28 mouse cellular contexts compared by ENCODE assay signal in genomic region chr11:107226013-107226412, GRCm38 (mm10). TPM values are rescaled to one million over a fixed set of nuclear protein-coding genes. Genes with fewer than 3 reads are reported as not detected.
A peak's percentile ranks its signal among the peaks of the same experiment; 100 is the strongest.
DNase-seq lines count a peak whose midpoint lies in the region; ATAC-seq lines count a peak whose summit lies in the region.
"Had no signal": no experiment of that assay in that cellular context is flagged by ENCODE, and none has a peak within 500 bp of the region (broad histone marks: within the 10 kb centered on the region; RNA-seq: fewer than 3 reads in every experiment).

No protein-coding gene starts in this region.

- H3K27ac ChIP-seq in heart, embryonic 10.5 days, result peak overlapping the region; percentile 77; the same call in 1 of the 2 replicates
- peak overlapping the region; percentile 86 for H3K27ac ChIP-seq in heart, embryonic 16.5 days (ENCODE audit: low read length)
- H3K27ac ChIP-seq: embryonic facial prominence, embryonic 13.5 days; forebrain, embryonic 13.5 days; hindbrain, embryonic 15.5 days; layer of hippocampus, adult 2 months; limb, embryonic 13.5 days; liver, embryonic 14.5 days; neural tube, embryonic 13.5 days had no signal

- no peak overlapping the region for H3K4me3 ChIP-seq in heart, embryonic 10.5 days
- no peak overlapping the region for H3K4me3 ChIP-seq in heart, embryonic 16.5 days (ENCODE audit: low read length)
- H3K4me3 ChIP-seq: embryonic facial prominence, embryonic 13.5 days; erythroblast, embryonic 14.5 days; forebrain, embryonic 13.5 days; hindbrain, embryonic 15.5 days; layer of hippocampus, adult 2 months; limb, embryonic 13.5 days; myocyte; neural tube, embryonic 13.5 days had no signal

- peak; percentile 59 for DNase-seq in layer of hippocampus, adult 9-11 months
- no peak for DNase-seq in layer of hippocampus, postnatal 10 days (ENCODE audit: low spot score in 2 of 2)
- no peak for DNase-seq in heart, embryonic 10.5 days (ENCODE audit: low spot score)
- peak; percentile 6 for DNase-seq in skeletal muscle tissue, adult 2 months (ENCODE audit: low read depth, low spot score)
- DNase-seq in right cerebral cortex, postnatal 36 days (ENCODE audit: low spot score in 2 of 2), result no peak
- DNase-seq in layer of hippocampus, adult 9-10 months (ENCODE audit: low spot score), result no peak
- DNase-seq: cerebellum, adult 18-20 months; cerebellum, postnatal 36 days; embryo, embryonic 11 days; gastrocnemius, postnatal 14 days; kidney, adult 9 months; kidney, postnatal 14 days; lung, embryonic 14.5 days; lung, postnatal 36 days; thymus, adult 18-20 months; thymus, postnatal 36 days had no signal

- ATAC-seq in heart, embryonic 16.5 days (replicated peaks; ENCODE audit: extremely low read depth, insufficient read depth, low FRiP score), result 0 out of 2 replicates have a peak, but pooled peaks have one; percentile 30
- ATAC-seq: activated CD4-positive, CD25-positive, alpha-beta regulatory T cell, adult 4 months; forebrain, embryonic 13.5 days; midbrain, embryonic 16.5 days had no signal

- H3K9ac ChIP-seq in heart, embryonic 16.5 days (ENCODE audit: low read length), result no peak overlapping the region
- H3K9ac ChIP-seq: embryonic facial prominence, embryonic 13.5 days; forebrain, embryonic 13.5 days; hindbrain, embryonic 15.5 days; limb, embryonic 13.5 days; liver, embryonic 14.5 days; lung, embryonic 14.5 days; neural tube, embryonic 13.5 days had no signal

- H3K36me3 ChIP-seq in heart, embryonic 10.5 days, result peaks cover 6% of the 10 kb centered on the region; the same call in 1 of the 2 replicates
- H3K36me3 ChIP-seq in heart, embryonic 16.5 days (ENCODE audit: control insufficient read depth, insufficient read depth), result peaks cover 5% of the 10 kb centered on the region; the same call in 1 of the 2 replicates

- H3K4me1 ChIP-seq in heart, embryonic 10.5 days, result peaks cover 29% of the 10 kb centered on the region
- H3K4me1 ChIP-seq in heart, embryonic 16.5 days (ENCODE audit: control insufficient read depth, insufficient read depth, low read length), result peaks cover 24% of the 10 kb centered on the region

- WGBS in heart, embryonic 10.5 days, result 73% methylated on average over 10 of the region's 10 CpGs
- WGBS in heart, embryonic 16.5 days, result 61% methylated on average over 10 of the region's 10 CpGs

- no peaks in the 10 kb centered on the region for H3K27me3 ChIP-seq in heart, embryonic 10.5 days (ENCODE audit: insufficient read depth, poor library complexity, severe bottlenecking)
- no peaks in the 10 kb centered on the region for H3K27me3 ChIP-seq in heart, embryonic 16.5 days (ENCODE audit: control insufficient read depth, insufficient read depth, low read length)
- H3K27me3 ChIP-seq: embryonic facial prominence, embryonic 13.5 days; forebrain, embryonic 13.5 days; hindbrain, embryonic 15.5 days; limb, embryonic 13.5 days; neural tube, embryonic 13.5 days had no signal

- no peak overlapping the region for H3K4me2 ChIP-seq in heart, embryonic 16.5 days (ENCODE audit: low read depth, low read length)
- H3K4me2 ChIP-seq: embryonic facial prominence, embryonic 13.5 days; forebrain, embryonic 13.5 days; hindbrain, embryonic 15.5 days; limb, embryonic 13.5 days; lung, embryonic 14.5 days; neural tube, embryonic 13.5 days had no signal

- 0 out of 2 replicates have a peak, but pooled peaks cover 2% of the 10 kb centered on the region for H3K9me3 ChIP-seq in heart, embryonic 10.5 days
- no peaks in the 10 kb centered on the region for H3K9me3 ChIP-seq in heart, embryonic 16.5 days (replicated peaks; ENCODE audit: control insufficient read depth, low read length)
- H3K9me3 ChIP-seq: forebrain, embryonic 13.5 days; hindbrain, embryonic 15.5 days; limb, embryonic 13.5 days; neural tube, embryonic 13.5 days had no signal

RNA-seq across cellular contexts. Expression of gene Nol11, which starts 36.8 kb away (rescaled TPM):
- total RNA-seq in layer of hippocampus, postnatal 10 days (2021), result 10 to 100 TPM; 24.8 to 25.9 TPM
- polyA plus RNA-seq in heart, embryonic 10.5 days (2016; fragmentation: Nextera tagmentation; extraction: Ambion mirVana), result 59.5 and 63.0 TPM in 2 replicates
- 43.6 and 49.8 TPM in 2 replicates for polyA plus RNA-seq in heart, embryonic 16.5 days (2015; fragmentation: Nextera tagmentation; extraction: Ambion mirVana)

Comparison
In these comparisons a context has a peak if more than half of its experiments do, and no peak if none do; other contexts are left out.
1. DNase-seq: peak in layer of hippocampus, adult 9-11 months (single experiment) and skeletal muscle tissue, adult 2 months (single experiment); none in layer of hippocampus, postnatal 10 days (0 of 2), heart, embryonic 10.5 days (single experiment), right cerebral cortex, postnatal 36 days (0 of 2) and layer of hippocampus, adult 9-10 months (single experiment).